Mouse (Mus musculus) layer of hippocampus, postnatal 14 days (tissue): Measurements from ENCODE around the gene Olfr548-ps1. TPM values are rescaled to one million over a fixed set of nuclear protein-coding genes. Genes with fewer than 3 reads are reported as not detected.

ENCODE experiments used
- DNase-seq, 2 experiments: peaks; one replicate each; pipeline ENCODE4 v3.0.0; 2021 to 2022; ENCODE audit warnings: low spot score in 2 of 2, mixed read lengths in 1 of 2
- total RNA-seq, 2 experiments: library from RNA; stranded (reverse); gene quantifications; 2 replicates each; pipeline ENCODE4 v1.2.3; 2021

Olfr548-ps1 gene
- total RNA-seq, 2 experiments from 2014 or later = not detected

DNA sequence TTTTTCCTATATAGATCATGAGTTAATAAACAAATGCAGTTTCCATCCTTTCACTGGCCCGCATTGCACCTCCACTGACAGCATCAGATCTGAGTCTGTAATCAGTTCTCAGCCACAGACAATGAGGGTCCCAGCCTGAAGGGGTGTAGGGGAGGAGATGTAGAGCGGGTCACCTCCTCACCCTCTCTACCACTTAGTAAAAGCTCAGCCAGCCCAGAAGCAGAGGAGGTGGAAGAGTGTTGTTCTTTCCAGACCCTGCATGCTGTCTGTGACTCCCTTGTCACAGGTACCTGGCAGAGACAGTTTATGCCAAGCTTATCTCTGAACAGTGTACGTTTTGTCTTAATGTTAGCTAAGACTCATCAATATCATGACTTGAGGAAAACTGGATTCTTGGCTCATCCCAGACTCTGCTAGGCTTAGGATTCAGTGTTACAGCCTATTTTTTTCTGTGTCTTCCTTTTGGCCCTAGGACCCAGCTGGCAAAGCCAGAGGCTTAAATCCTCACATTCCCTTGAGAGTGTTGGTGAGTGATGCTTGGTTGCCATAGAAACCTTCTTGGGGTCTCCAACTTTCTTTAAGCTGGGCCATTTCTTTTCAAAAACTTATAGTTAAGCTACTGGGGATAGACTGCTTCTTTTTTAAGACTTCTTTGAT, 32.6 kb downstream of the Olfr548-ps1 start:
- DNase-seq = no peak

DNA sequence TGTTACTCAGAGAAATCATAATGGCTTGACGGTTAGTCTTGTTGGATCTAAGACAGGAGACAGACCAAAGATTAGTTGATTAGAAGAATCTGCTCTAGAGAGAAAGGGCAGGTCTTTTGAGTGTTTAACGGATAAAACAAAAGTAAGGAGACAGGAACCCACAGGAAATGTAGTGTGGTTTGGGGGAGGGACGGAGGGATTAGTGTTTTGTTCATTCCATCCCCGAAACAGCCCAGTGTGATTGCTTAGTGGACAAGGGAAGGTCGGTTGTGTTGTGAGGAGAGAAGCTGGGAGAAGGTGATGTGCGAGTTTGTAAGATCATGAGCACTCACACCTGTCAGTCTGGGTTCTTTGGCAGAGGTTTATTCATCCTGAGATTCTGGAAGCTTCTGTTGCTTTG, 35.3 kb downstream of the Olfr548-ps1 start:
- no peak for DNase-seq

DNA sequence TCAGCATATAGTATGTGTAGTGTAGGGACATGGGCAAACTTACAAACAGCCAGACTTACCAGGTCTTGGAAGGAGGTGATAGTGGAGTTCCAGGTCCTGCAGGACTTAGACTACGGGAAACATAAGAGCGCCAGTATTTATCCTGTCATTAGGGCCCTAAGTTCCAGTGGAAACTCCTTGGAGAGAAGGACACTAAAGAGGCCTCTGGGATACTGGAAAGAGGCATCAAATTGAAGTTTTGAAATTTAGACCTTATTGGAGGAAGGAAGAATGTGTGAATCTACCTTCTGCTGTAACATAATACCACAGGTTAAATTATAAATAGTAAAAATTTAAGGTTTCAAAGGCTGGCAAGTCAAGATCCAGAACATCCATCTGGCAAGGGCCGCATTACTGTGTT, 51.1 kb downstream of the Olfr548-ps1 start, which contains the start of gene Olfr551:
Olfr551 (minus strand) TSS at position 101 of the 400 bp plus-strand sequence.
- DNase-seq = no peak

Other genes with a start within 250 kb of the Olfr548-ps1 start
- 10 to 100 TPM; 12.1 to 12.9 TPM for gene Rrm1, start 99.2 kb upstream of the Olfr548-ps1 start, total RNA-seq
- gene Olfr543, start 59.2 kb upstream of the Olfr548-ps1 start, total RNA-seq = not detected
- not detected for gene Olfr544, start 52.6 kb upstream of the Olfr548-ps1 start, total RNA-seq
- not detected for gene Olfr545, start 41.3 kb upstream of the Olfr548-ps1 start, total RNA-seq
- gene Olfr547, start 6.1 kb upstream of the Olfr548-ps1 start, total RNA-seq = not detected
- not detected for gene Olfr549, start 9.0 kb downstream of the Olfr548-ps1 start, total RNA-seq
- gene Trim21, start 24.6 kb downstream of the Olfr548-ps1 start, total RNA-seq = 1 to 10 TPM; 2.5 to 3.2 TPM
- 1 to 10 TPM; 2.8 to 2.9 TPM for gene Olfr550, start 30.5 kb downstream of the Olfr548-ps1 start, total RNA-seq
- gene Olfr551, start 51.0 kb downstream of the Olfr548-ps1 start, total RNA-seq = not detected
- gene Olfr552, start 56.9 kb downstream of the Olfr548-ps1 start, total RNA-seq = under 1 TPM in 1 of 2 experiments, not detected in 1; 0.12 TPM
- gene Olfr553, start 77.3 kb downstream of the Olfr548-ps1 start, total RNA-seq = not detected
- not detected for gene Olfr554, start 97.5 kb downstream of the Olfr548-ps1 start, total RNA-seq
- gene Olfr555, start 117.9 kb downstream of the Olfr548-ps1 start, total RNA-seq = not detected
- under 1 TPM in 1 of 2 experiments, not detected in 1; 0.09 TPM for gene Olfr556, start 124.0 kb downstream of the Olfr548-ps1 start, total RNA-seq
- 1 to 10 TPM; 5.5 to 6.4 TPM for gene Trim68, start 146.4 kb downstream of the Olfr548-ps1 start, total RNA-seq
- gene Olfr557, start 155.0 kb downstream of the Olfr548-ps1 start, total RNA-seq = under 1 TPM; 0.19 to 0.21 TPM
- gene Olfr558, start 161.3 kb downstream of the Olfr548-ps1 start, total RNA-seq = under 1 TPM; 0.41 to 0.45 TPM
- not detected for gene Olfr33, start 178.2 kb downstream of the Olfr548-ps1 start, total RNA-seq
- gene Olfr559, start 186.6 kb downstream of the Olfr548-ps1 start, total RNA-seq = not detected
- gene Olfr560, start 218.5 kb downstream of the Olfr548-ps1 start, total RNA-seq = not detected
- gene Olfr78, start 218.6 kb downstream of the Olfr548-ps1 start, total RNA-seq = under 1 TPM; 0.16 to 0.38 TPM
- under 1 TPM in 1 of 2 experiments, not detected in 1; 0.24 TPM for gene Olfr561, start 230.3 kb downstream of the Olfr548-ps1 start, total RNA-seq